Mouse (Mus musculus): ENCODE results near the gene Atf7.

GRCm38 (mm10) chr15:102516293-102516692, 109.0 kb downstream of the Atf7 start:
- TF ChIP-seq CTCF (conservative IDR thresholded peaks at IDR 0.05; ENCODE audit: low read length) (no peak), NANOG (IDR thresholded peaks at IDR 0.05; ENCODE audit: borderline replicate concordance, low read length) (no peak), POU5F1 (IDR thresholded peaks at IDR 0.05; ENCODE audit: borderline replicate concordance, low read length) (no peak)

Data from E14TG2a.4 (cell line).